Mouse (Mus musculus) gastrocnemius, adult 8-10 months (tissue): ENCODE measurements around the gene Olfr988. TPM values are rescaled to one million over a fixed set of nuclear protein-coding genes. Genes with fewer than 3 reads are reported as not detected.
"Not testable (repeated sequence)": the region's sequence is repeated elsewhere in the genome, so short reads cannot be mapped to it uniquely, and the experiment has no call there.

Experiments
- DNase-seq, 2 experiments: peaks; one replicate each; pipeline ENCODE4 v3.0.0; 2022; ENCODE audit warnings: low spot score in 2 of 2
- total RNA-seq, 4 experiments: library from RNA; stranded (reverse); gene quantifications; 2 replicates each; pipeline ENCODE4 v1.2.4; 2022

The Olfr988 gene
- total RNA-seq: not detected

DNA sequence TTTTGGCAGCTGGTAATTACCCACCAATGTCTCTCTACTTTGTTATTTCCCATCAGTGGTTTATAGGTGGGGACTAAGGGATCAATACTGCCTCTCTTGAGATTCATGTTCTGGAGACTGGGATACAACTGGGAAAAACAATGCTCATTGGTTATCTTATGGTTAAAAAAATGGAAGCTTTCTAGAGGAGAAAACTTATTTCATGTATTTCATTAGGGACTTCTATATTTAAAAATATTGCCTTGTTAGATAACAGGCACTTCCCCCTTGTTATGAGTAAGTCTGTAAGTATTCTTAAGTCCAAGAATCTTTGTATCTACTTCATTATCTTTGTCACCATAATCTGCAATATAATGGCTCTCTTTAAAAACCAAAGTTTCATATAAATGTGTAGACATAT, at the start of gene Olfr988:
TSS of gene Olfr988 (minus strand) at position 101 of the 400 bp plus-strand sequence.
- DNase-seq: not testable (repeated sequence)

DNA sequence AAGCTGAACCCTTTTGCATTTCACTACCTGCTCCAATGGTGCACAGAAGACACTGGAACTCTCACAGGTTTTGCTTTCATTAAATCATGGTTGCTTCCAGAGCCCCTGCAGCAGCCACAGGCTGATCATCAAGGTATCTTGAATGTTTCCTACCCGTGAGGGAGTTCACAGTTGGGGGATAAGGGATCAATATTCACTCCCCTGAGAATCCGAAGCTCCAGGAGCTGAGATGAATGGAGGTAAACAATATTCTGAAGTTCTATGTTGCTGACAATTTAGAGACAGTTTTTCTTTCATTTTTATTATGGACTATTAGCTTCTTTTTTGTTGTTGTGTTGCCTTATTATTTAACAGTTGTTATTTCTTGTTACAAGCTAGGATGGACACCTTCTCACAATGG, 46.3 kb upstream of the Olfr988 start, which contains the start of gene Olfr992:
TSS of gene Olfr992 (minus strand) at position 101 of the 400 bp plus-strand sequence.
- no peak for DNase-seq

DNA sequence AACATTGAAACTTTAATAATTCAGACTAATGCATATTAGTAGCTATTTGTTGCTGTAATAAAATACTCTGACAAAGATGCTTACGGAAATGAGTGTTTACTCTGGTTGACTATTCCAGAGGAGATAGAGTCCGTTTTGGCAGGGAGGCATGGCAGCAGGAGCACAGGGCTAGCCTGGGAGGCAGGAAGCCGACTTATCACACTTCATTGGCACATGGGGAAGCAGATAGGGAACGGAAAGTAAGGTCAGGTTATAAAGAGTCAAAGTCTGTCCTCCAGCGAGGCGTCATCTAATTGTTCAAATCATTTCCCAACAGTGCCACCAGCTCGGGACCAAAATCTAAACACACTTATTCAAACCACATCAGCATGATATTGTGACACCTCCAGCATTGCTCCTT, 23.1 kb downstream of the Olfr988 start:
- DNase-seq: no peak

DNA sequence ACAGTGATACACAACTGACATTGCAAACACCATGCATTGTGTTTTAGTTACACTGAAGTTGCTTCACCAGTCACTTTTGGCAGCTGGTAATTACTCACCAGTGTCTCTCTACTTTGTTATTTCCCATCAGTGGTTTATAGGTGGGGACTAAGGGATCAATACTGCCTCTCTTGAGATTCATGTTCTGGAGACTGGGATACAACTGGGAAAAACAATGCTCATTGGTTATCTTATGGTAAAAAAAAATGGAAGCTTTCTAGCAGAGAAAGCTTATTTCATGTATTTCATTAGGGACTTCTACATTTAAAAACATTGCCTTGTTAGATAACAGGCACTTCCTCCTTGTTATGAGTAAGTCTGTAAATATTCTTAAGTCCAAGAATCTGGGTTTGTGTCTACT, 23.8 kb downstream of the Olfr988 start, which contains the start of gene Olfr987:
TSS of gene Olfr987 (minus strand) at position 101 of the 400 bp plus-strand sequence.
- DNase-seq: not testable (repeated sequence)

DNA sequence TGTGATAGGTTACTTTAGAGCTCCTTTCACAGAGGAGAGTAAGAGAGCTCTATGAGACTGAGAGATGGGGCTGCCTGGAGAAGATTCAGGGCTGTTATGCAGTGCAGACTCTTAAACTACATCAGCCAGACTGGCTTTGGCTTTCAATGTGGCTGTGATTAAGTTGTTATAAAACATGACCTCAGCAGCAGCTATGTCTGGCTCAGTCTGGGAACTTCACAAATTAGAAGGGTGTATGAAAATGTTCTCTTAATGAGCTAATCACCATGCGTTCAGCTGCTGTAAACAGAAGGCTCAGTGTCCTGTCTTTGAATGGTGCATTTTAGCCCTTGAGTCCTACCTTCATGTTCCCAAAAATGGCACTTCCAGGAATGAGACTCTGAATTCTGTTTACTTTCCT, 43.9 kb downstream of the Olfr988 start:
- no peak for DNase-seq

Other genes starting within 250 kb of the Olfr988 start
- gene Aplnr, start 227.0 kb downstream of the Olfr988 start, total RNA-seq: 1 to 10 TPM; 1.5 to 5.4 (median 2.6) TPM
- under 1 TPM; 0.24 to 0.63 (median 0.31) TPM for gene Lrrc55, start 166.0 kb downstream of the Olfr988 start, total RNA-seq
- gene Olfr987, start 23.9 kb downstream of the Olfr988 start, total RNA-seq: not detected
- gene Olfr992, start 46.2 kb upstream of the Olfr988 start, total RNA-seq: not detected
- not detected for gene Olfr993, start 51.6 kb upstream of the Olfr988 start, total RNA-seq
- not detected for gene Olfr994, start 73.2 kb upstream of the Olfr988 start, total RNA-seq
- not detected for gene Olfr995, start 80.4 kb upstream of the Olfr988 start, total RNA-seq
- gene 4833423E24Rik, start 155.8 kb upstream of the Olfr988 start, total RNA-seq: not detected
- gene Olfr996, start 216.0 kb upstream of the Olfr988 start, total RNA-seq: not detected
- gene Olfr998, start 225.7 kb upstream of the Olfr988 start, total RNA-seq: not detected
- not detected for gene Olfr1000, start 248.7 kb upstream of the Olfr988 start, total RNA-seq